Mouse (Mus musculus) retina, postnatal 1 day (tissue): ENCODE measurements around the gene Srm.
A peak's percentile ranks its signal among the peaks of the same experiment; 100 is the strongest.

Experiments
- DNase-seq: peaks from one replicate; pipeline ENCODE4 v3.0.0-alpha.2; 2012

Gene Srm

GRCm38 (mm10) chr4:148591171-148591630 is at the start of gene Srm:
TSS of gene Srm (plus strand) at chr4:148591503.
- DNase-seq = peak; percentile 99

GRCm38 (mm10) chr4:148549106-148549505 is 42.2 kb upstream of the Srm start:
- DNase-seq = no peak

- no peak for DNase-seq
Observed at GRCm38 (mm10) chr4:148557766-148558165, 33.5 kb upstream of the Srm start.

- peak; percentile 94 for DNase-seq
Observed at GRCm38 (mm10) chr4:148558297-148559000, 32.9 kb upstream of the Srm start, which contains the start of gene Exosc10. TSS of gene Exosc10 (plus strand) at chr4:148558429.

GRCm38 (mm10) chr4:148562676-148563075 is 28.6 kb upstream of the Srm start:
- no peak for DNase-seq

GRCm38 (mm10) chr4:148563595-148563994 is 27.7 kb upstream of the Srm start:
- DNase-seq = no peak

- DNase-seq = no peak
Observed at GRCm38 (mm10) chr4:148570138-148570537, 21.2 kb upstream of the Srm start.

- no peak for DNase-seq
Observed at GRCm38 (mm10) chr4:148570693-148571295, 20.5 kb upstream of the Srm start.

- DNase-seq = no peak
Observed at GRCm38 (mm10) chr4:148573222-148573621, 18.1 kb upstream of the Srm start.

- no peak for DNase-seq
Observed at GRCm38 (mm10) chr4:148580765-148581164, 10.5 kb upstream of the Srm start.

GRCm38 (mm10) chr4:148581422-148581821 is 9.9 kb upstream of the Srm start:
- no peak for DNase-seq

- no peak for DNase-seq
Observed at GRCm38 (mm10) chr4:148583257-148583656, 8.0 kb upstream of the Srm start.

- no peak for DNase-seq
Observed at GRCm38 (mm10) chr4:148586648-148587047, 4.7 kb upstream of the Srm start.

- no peak for DNase-seq
Observed at GRCm38 (mm10) chr4:148588793-148589192, 2.5 kb upstream of the Srm start.

GRCm38 (mm10) chr4:148589565-148589964 is 1.7 kb upstream of the Srm start:
- DNase-seq = no peak

- DNase-seq = peak; percentile 35
Observed at GRCm38 (mm10) chr4:148590421-148591170, 707 bp upstream of the Srm start.

GRCm38 (mm10) chr4:148591637-148592380 is 506 bp downstream of the Srm start:
- DNase-seq = peak; percentile 50

- no peak for DNase-seq
Observed at GRCm38 (mm10) chr4:148593996-148594395, 2.7 kb downstream of the Srm start.

- DNase-seq = peak; percentile 92
Observed at GRCm38 (mm10) chr4:148595916-148596315, 4.6 kb downstream of the Srm start.

- DNase-seq = no peak
Observed at GRCm38 (mm10) chr4:148596731-148597130, 5.4 kb downstream of the Srm start.

- DNase-seq = no peak
Observed at GRCm38 (mm10) chr4:148598826-148599225, 7.5 kb downstream of the Srm start.

- no peak for DNase-seq
Observed at GRCm38 (mm10) chr4:148600316-148600715, 9.0 kb downstream of the Srm start.

- no peak for DNase-seq
Observed at GRCm38 (mm10) chr4:148601871-148602270, 10.6 kb downstream of the Srm start.
